Mouse (Mus musculus) erythroblast, embryonic 14.5 days (primary cell): ENCODE measurements around the gene Sncg. TPM values are rescaled to one million over a fixed set of nuclear protein-coding genes. Genes with fewer than 3 reads are reported as not detected.

ENCODE experiments used
- H3K27me3 ChIP-seq: 2 replicates; pipeline ENCODE4 v1.6.1; 2012; ENCODE audit warnings: inconsistent platforms; ENCODE audit not compliant: control insufficient read depth
- H3K36me3 ChIP-seq: 2 replicates; pipeline ENCODE4 v1.6.1; 2012; ENCODE audit warnings: mild to moderate bottlenecking, inconsistent platforms; ENCODE audit not compliant: control insufficient read depth
- H3K4me1 ChIP-seq: 2 replicates; pipeline ENCODE4 v1.6.1; 2012; ENCODE audit warnings: inconsistent platforms; ENCODE audit not compliant: control insufficient read depth
- H3K4me3 ChIP-seq: replicated peaks from 2 replicates; pipeline ENCODE3; 2012; ENCODE audit warnings: moderate library complexity, mild to moderate bottlenecking, inconsistent platforms
- H3K9me3 ChIP-seq: 2 replicates; pipeline ENCODE4 v1.6.1; 2012; ENCODE audit warnings: low read length, inconsistent platforms, mixed read lengths; ENCODE audit not compliant: control insufficient read depth
- GATA1 ChIP-seq: IDR thresholded peaks from 2 replicates; pipeline ENCODE4 v1.6.1; 2012; ENCODE audit warnings: low read length, inconsistent platforms, mixed read lengths
- TAL1 ChIP-seq: IDR thresholded peaks from 3 replicates; pipeline ENCODE4 v1.6.1; 2012; ENCODE audit warnings: low read length, inconsistent platforms, mixed read lengths
- polyA plus RNA-seq: library from polyadenylated mRNA; stranded (reverse); fragments of >175 nt; gene quantifications from 2 replicates; pipeline ENCODE4 v1.2.3, GENCODE M21; 2012

The Sncg gene
- polyA plus RNA-seq, 1 experiment: not detected

GRCm38 (mm10) chr14:34331886-34332285 lies 42.7 kb downstream of the Sncg start:
- TF ChIP-seq TAL1 (no peak), GATA1 (no peak)
- H3K27me3 ChIP-seq: no peaks in the 10 kb centered on the region
- peaks cover 45% of the 10 kb centered on the region for H3K36me3 ChIP-seq
- H3K9me3 ChIP-seq: no peaks in the 10 kb centered on the region
- no peaks in the 10 kb centered on the region for H3K4me1 ChIP-seq
- H3K4me3 ChIP-seq: no peak overlapping the region

DNA sequence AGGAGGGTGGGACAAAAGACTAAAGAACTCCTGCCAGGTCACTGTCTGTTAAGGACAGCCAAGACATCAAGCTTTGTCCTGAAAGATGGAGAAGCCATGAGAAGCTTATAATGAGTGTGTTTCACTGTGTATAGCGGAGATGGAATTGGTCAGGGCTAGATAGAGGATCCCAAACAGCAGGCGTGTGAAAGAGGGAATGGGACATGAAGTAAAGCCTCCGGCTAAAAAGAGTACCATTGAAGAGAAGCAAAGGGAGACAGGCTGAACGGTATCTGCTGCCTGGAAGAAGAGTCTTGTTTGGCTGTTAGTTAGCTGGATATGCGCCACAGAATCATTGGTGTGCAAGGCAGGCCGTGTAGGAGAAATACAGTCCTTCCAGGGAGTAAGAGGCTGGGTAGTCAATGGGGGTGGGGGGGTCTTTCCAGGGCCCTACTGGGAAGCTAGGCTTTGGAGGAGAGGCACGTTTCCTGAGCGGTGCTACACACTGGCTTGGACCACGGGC lies 43.9 kb downstream of the Sncg start:
- Histone ChIP-seq H3K4me1 (no peaks in the 10 kb centered on the region), H3K4me3 (no peak overlapping the region), H3K27me3 (no peaks in the 10 kb centered on the region), H3K36me3 (peaks cover 38% of the 10 kb centered on the region), H3K9me3 (no peaks in the 10 kb centered on the region)
- TF ChIP-seq TAL1: no peak
- TF ChIP-seq GATA1: no peak

DNA sequence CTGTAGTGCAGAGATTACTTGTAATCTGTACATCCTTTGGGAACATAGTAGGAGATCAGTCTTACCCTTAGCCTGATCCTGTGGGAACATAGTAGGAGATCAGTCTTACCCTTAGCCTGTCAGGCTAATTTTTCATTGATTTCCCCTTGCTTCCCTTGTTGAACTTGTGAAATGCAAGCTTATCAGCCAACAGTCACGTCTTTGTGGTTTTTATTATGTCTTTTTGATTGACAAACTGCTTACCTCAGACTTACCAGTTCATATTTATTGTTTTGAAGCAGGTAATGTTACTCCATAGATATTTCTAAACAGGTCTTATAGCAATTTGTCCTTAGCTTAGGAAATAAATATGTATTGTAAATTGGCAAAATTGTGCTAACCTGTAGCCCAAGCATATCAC lies 47.0 kb downstream of the Sncg start:
- Histone ChIP-seq H3K4me3 (no peak overlapping the region), H3K9me3 (no peaks in the 10 kb centered on the region), H3K27me3 (no peaks in the 10 kb centered on the region), H3K4me1 (no peaks in the 10 kb centered on the region), H3K36me3 (peaks cover 34% of the 10 kb centered on the region)
- TF ChIP-seq GATA1 (no peak), TAL1 (no peak)

- peaks cover 33% of the 10 kb centered on the region for H3K36me3 ChIP-seq
- no peak overlapping the region for H3K4me3 ChIP-seq
- no peaks in the 10 kb centered on the region for H3K4me1 ChIP-seq
- no peaks in the 10 kb centered on the region for H3K9me3 ChIP-seq
- H3K27me3 ChIP-seq: no peaks in the 10 kb centered on the region
- TF ChIP-seq GATA1 (no peak), TAL1 (no peak)
Observed at GRCm38 (mm10) chr14:34326606-34327005, 48.0 kb downstream of the Sncg start.

DNA sequence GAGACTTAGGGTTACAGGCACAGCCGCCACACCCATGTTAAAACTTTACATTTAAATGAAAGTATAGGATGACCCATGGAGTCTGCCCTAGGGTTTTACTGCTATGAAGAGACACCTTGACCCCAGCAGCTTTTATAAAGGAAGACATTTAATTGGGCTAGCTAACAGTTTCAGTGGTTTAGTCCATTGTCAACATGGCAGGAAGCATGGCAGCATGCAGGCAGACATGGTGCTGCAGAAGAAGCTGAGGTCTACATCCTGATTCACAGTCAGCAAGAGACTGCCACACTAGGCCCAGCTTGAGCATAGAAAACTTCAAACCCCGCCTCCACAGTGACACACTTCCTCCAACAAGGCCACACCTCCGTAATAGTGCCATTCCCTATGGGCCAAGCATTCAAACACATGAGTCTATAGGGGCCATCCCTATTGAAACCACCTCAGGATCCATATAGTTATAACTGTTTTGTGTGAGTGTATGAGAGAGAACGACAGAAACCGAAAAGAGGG lies 51.0 kb downstream of the Sncg start:
- H3K4me1 ChIP-seq: no peaks in the 10 kb centered on the region
- H3K36me3 ChIP-seq: peaks cover 20% of the 10 kb centered on the region
- no peak for TF ChIP-seq TAL1
- TF ChIP-seq GATA1: no peak
- no peaks in the 10 kb centered on the region for H3K9me3 ChIP-seq
- H3K27me3 ChIP-seq: no peaks in the 10 kb centered on the region
- no peak overlapping the region for H3K4me3 ChIP-seq

Other genes starting within 250 kb of the Sncg start
- not detected in 2 replicates for gene Npy4r, start 222.3 kb downstream of the Sncg start, polyA plus RNA-seq
- gene Gprin2, start 173.1 kb downstream of the Sncg start, polyA plus RNA-seq: not detected in 2 replicates
- not detected in 2 replicates for gene Syt15, start 155.2 kb downstream of the Sncg start, polyA plus RNA-seq
- 0.01 and 0.03 TPM in 2 replicates for gene Shld2, start 64.3 kb downstream of the Sncg start, polyA plus RNA-seq
- 0.44 and 0.87 TPM in 2 replicates for gene Glud1, start 64.1 kb downstream of the Sncg start, polyA plus RNA-seq
- not detected in 2 replicates for gene Fam25c, start 19.4 kb downstream of the Sncg start, polyA plus RNA-seq
- 0.01 TPM in 1 of 2 replicates, not detected in the other for gene Mmrn2, start 676 bp upstream of the Sncg start, polyA plus RNA-seq
- not detected in 2 replicates for gene Bmpr1a, start 128.6 kb upstream of the Sncg start, polyA plus RNA-seq
- gene 9230112D13Rik, start 148.0 kb upstream of the Sncg start, polyA plus RNA-seq: 0.05 TPM in 1 of 2 replicates, not detected in the other
- not detected in 2 replicates for gene Ldb3, start 213.9 kb upstream of the Sncg start, polyA plus RNA-seq
- not detected in 2 replicates for gene Opn4, start 225.4 kb upstream of the Sncg start, polyA plus RNA-seq